Mouse (Mus musculus) liver, adult 2 months (tissue): ENCODE measurements around the gene Dis3l2. TPM values are rescaled to one million over a fixed set of nuclear protein-coding genes. Genes with fewer than 3 reads are reported as not detected.

Experiments used
- DNase-seq: peaks from one replicate; pipeline ENCODE4 v3.0.0-alpha.2; 2011; ENCODE audit warnings: low read depth, low spot score; ENCODE audit errors: extremely low read depth
- H3K27ac ChIP-seq: fragments of 200-500 bp; replicated peaks from 2 replicates; pipeline ENCODE4 v1.5.1; 2012; ENCODE audit warnings: low read depth, mild to moderate bottlenecking, control low read depth, inconsistent platforms, low read length; ENCODE audit not compliant: insufficient read depth
- H3K27me3 ChIP-seq: fragments of 200-500 bp; 2 replicates; pipeline ENCODE4 v1.6.1; 2012; ENCODE audit warnings: mild to moderate bottlenecking, moderate library complexity, low read length, inconsistent platforms; ENCODE audit not compliant: control insufficient read depth, insufficient read depth
- H3K36me3 ChIP-seq: fragments of 200-500 bp; 2 replicates; pipeline ENCODE4 v1.6.1; 2012; ENCODE audit warnings: low read length, inconsistent platforms; ENCODE audit not compliant: control insufficient read depth, insufficient read depth
- H3K4me1 ChIP-seq: fragments of 200-500 bp; 2 replicates; pipeline ENCODE4 v1.6.1; 2011; ENCODE audit warnings: low read length; ENCODE audit not compliant: control insufficient read depth, insufficient read depth
- H3K4me3 ChIP-seq: fragments of 200-500 bp; 2 replicates; pipeline ENCODE4 v1.5.1; 2011; ENCODE audit warnings: low read depth, mild to moderate bottlenecking, control low read depth, low read length, moderate library complexity; ENCODE audit not compliant: insufficient read depth
- H3K79me2 ChIP-seq: fragments of 200-500 bp; 2 replicates; pipeline ENCODE4 v1.6.1; 2012; ENCODE audit warnings: inconsistent platforms, mild to moderate bottlenecking, low read length, moderate library complexity; ENCODE audit not compliant: control insufficient read depth, insufficient read depth
- H3K9ac ChIP-seq: fragments of 200-500 bp; 2 replicates; pipeline ENCODE4 v1.6.1; 2012; ENCODE audit warnings: low read depth, mild to moderate bottlenecking, control low read depth, inconsistent platforms, low read length
- CTCF ChIP-seq: fragments of 200-500 bp; IDR thresholded peaks from 2 replicates; pipeline ENCODE4 v1.5.1; 2011; ENCODE audit warnings: low read depth, low read length, control low read depth
- POLR2A ChIP-seq: fragments of 200-500 bp; IDR thresholded peaks from 2 replicates; pipeline ENCODE4 v1.6.1; 2011; ENCODE audit warnings: low read length, control low read depth; ENCODE audit not compliant: insufficient read depth; ENCODE audit errors: extremely low read depth
- WGBS: fragments of 180-500 bp; shearing (Covaris S2); methylation state at CpG from one replicate; pipeline ENCODE4 v1.1.7; 2018; 5-methylcytosine and 5-hydroxymethylcytosine counted together
- polyA plus RNA-seq: library from polyadenylated mRNA; depleted of rRNA; stranded (reverse); fragments of >200 nt; gene quantifications from 2 replicates; pipeline ENCODE4 v1.2.3, GENCODE M21; 2012
- total RNA-seq: library from RNA; depleted of rRNA; stranded (reverse); fragments of >200 nt; gene quantifications from 2 replicates; pipeline ENCODE4 v1.2.3, GENCODE M21; 2014

The Dis3l2 gene
- total and polyA plus RNA-seq, 2 experiments, result 9.0 to 13.4 TPM

DNA sequence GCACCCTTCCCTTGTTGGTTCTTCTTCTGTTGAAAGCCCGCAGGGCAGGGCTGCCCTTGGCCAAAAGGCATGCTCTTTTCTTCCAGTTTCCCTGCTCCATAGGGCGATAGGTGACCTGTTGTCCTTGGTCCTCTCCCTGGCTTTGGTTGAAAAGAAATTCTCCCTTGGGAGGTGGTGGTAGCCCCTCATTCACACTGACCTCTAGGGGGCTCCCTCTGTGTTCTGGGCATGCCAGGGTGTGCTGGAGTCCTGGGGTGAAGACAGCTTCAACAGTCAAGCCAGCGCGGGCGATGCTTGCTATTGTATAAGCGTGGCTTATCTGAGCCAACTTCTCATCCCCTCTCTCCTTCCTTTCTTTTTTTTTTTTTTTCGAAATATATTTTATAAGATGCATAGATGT lies 6.7 kb upstream of the Dis3l2 start:
- Histone ChIP-seq H3K79me2 (no peaks in the 10 kb centered on the region), H3K27me3 (no peaks in the 10 kb centered on the region), H3K4me1 (no peaks in the 10 kb centered on the region), H3K27ac (no peak overlapping the region), H3K36me3 (no peaks in the 10 kb centered on the region), H3K4me3 (no peak overlapping the region), H3K9ac (no peak overlapping the region)
- no peak for DNase-seq
- 58% methylated on average over 7 of the region's 7 CpGs for WGBS
- no peak for TF ChIP-seq POLR2A
- peak; percentile 59 for TF ChIP-seq CTCF

DNA sequence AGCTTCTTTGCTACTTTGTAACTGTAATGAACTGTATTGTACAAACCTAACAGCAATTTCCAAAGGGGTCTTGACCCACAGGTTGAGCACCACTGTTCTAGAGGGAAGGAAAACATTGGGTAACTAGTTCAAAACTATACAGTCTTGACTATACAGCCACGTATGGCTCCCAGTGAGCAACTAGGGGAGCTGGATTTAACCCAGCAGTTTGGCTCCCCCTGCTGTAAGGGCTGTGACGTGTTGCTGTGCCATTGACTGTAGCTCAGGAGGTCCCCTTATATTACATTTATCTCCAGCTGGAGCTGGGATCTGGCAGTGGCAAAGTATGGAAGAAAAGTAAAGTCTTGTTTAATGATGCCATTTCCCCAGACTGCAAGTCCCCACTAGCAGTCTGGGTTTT lies 4.9 kb upstream of the Dis3l2 start:
- peak; percentile 16 for DNase-seq
- WGBS, result 51% methylated on average over 2 of the region's 2 CpGs

DNA sequence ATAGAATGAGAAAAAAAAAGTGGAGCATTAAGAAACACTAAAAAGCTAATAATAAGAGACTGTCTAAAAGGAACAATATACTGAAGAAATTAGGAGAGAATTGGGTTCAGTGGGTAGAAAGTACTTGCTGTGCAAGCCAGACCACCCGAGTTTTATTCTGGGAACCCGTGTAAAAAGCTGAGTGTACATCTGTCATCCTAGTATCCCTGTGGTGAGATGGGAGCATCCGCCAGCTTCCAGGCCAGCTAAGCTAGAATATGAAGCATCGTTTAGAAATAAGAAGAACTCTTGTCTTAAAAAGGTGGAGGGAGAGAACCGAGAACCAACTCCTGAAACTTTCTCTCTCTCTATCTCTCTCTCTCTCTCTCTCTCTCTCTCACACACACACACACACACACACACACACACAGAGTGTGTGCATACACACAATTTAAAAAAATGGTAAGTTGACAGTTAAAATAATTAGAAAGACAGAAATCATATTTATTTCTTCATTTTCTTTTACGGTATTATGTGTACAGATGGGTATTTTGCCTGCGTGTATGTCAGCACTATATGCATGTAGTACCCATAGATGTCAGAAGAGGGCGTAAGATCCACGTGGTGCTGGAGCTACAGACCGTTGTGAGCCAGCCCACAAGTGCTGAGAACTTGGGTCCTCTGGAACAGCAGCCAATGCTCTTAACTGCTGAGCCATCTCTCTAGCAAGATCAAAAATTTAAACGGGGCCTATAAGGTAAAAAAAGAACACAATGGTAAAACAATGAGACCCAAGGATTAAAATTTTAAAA lies 4.1 kb upstream of the Dis3l2 start:
- Histone ChIP-seq H3K9ac (no peak overlapping the region), H3K4me1 (peaks cover 4% of the 10 kb centered on the region; the same call in 1 of the 2 replicates), H3K27ac (no peak overlapping the region), H3K4me3 (no peak overlapping the region), H3K27me3 (no peaks in the 10 kb centered on the region), H3K36me3 (no peaks in the 10 kb centered on the region), H3K79me2 (no peaks in the 10 kb centered on the region)
- no peak for DNase-seq
- 80% methylated on average over 11 of the region's 11 CpGs for WGBS
- no peak for TF ChIP-seq POLR2A
- TF ChIP-seq CTCF, result peak; percentile 35

More for the DNA sequence above, 4.9 kb upstream of the Dis3l2 start:
- H3K27me3 ChIP-seq, result no peaks in the 10 kb centered on the region
- no peak overlapping the region for H3K27ac ChIP-seq
- H3K79me2 ChIP-seq, result no peaks in the 10 kb centered on the region
- no peaks in the 10 kb centered on the region for H3K36me3 ChIP-seq
- H3K4me1 ChIP-seq, result peaks cover 4% of the 10 kb centered on the region; the same call in 1 of the 2 replicates
- no peak overlapping the region for H3K4me3 ChIP-seq
- H3K9ac ChIP-seq, result no peak overlapping the region
- TF ChIP-seq CTCF (peak; percentile 71), POLR2A (no peak)

DNA sequence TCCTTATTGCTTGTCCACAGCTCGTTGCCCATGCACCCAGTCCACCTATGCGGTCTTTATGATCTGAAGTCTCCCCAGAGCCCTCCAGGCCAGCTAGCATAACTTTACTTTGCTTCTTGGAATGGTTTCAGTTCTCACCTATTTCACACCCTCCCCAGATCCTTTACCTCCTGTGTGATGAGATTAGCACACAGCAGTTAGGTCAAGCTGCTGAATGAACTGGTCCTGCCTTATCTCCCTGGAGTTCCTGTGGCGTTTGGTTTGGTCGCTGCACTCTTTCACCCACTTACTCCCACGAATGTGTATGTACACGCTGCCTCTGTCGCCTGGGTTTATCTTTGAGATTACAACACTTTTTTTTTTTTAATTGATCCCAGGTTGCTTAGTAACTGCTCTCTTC lies 3.2 kb upstream of the Dis3l2 start:
- TF ChIP-seq POLR2A, result no peak
- TF ChIP-seq CTCF, result no peak
- Histone ChIP-seq H3K27ac (no peak overlapping the region), H3K9ac (no peak overlapping the region), H3K4me3 (no peak overlapping the region), H3K4me1 (peaks cover 6% of the 10 kb centered on the region; the same call in 1 of the 2 replicates), H3K27me3 (no peaks in the 10 kb centered on the region), H3K36me3 (no peaks in the 10 kb centered on the region), H3K79me2 (peaks cover 4% of the 10 kb centered on the region; the same call in 1 of the 2 replicates)
- DNase-seq, result no peak
- WGBS, result 35% methylated on average over 7 of the region's 7 CpGs

DNA sequence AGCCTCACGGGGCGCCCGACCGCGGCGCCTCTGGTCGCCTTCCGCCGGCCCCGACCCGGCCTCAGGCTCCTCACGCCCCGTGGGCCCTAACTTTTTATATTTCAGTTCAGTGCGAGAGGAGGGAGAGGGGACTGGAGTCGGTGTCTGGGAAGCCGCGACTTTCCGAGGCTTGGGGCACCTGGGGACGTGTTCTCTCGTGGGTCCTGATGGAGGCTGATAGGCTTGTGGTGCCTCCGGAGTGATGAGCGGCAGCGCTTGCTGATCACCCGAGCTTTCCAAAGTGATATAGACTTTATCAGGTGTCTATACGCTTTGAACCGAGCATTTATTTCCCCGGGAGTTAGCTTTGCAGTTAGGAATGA lies 338 bp downstream of the Dis3l2 start:
- H3K79me2 ChIP-seq, result peaks cover 13% of the 10 kb centered on the region
- peak overlapping the region; percentile 84 for H3K9ac ChIP-seq
- under 1% methylated on average over 26 of the region's 27 CpGs for WGBS
- H3K27me3 ChIP-seq, result no peaks in the 10 kb centered on the region
- peak overlapping the region; percentile 76 for H3K4me3 ChIP-seq
- TF ChIP-seq CTCF (no peak), POLR2A (no peak)
- H3K4me1 ChIP-seq, result peaks cover 6% of the 10 kb centered on the region; the same call in 1 of the 2 replicates
- H3K36me3 ChIP-seq, result no peaks in the 10 kb centered on the region
- H3K27ac ChIP-seq, result peak overlapping the region; percentile 78
- DNase-seq, result peak; percentile 42

DNA sequence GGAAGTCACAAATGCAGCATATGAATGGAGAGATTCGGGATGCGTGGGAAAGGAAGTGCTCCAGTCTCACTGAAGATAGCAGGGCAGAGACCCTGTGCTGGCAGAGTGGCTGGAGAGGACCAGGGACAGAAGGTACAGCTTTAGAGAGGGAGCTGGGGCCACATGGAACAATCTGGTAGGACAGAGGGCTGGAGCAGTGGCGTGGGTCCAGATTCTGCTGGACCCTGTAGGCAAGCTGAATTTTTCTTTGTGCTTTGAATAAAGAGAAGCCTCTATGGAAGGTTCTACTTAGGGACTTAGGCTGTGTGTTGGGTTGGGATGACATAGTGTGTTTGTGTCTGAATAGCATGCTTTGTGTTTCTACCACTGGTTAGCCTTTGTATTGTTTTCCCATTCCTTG lies 1.9 kb downstream of the Dis3l2 start:
- no peaks in the 10 kb centered on the region for H3K27me3 ChIP-seq
- peaks cover 6% of the 10 kb centered on the region; the same call in 1 of the 2 replicates for H3K4me1 ChIP-seq
- peaks cover 13% of the 10 kb centered on the region for H3K79me2 ChIP-seq
- no peak overlapping the region for H3K9ac ChIP-seq
- no peak overlapping the region for H3K27ac ChIP-seq
- TF ChIP-seq POLR2A (no peak), CTCF (no peak)
- 81% methylated on average over 3 of the region's 3 CpGs for WGBS
- DNase-seq, result no peak
- no peaks in the 10 kb centered on the region for H3K36me3 ChIP-seq
- no peak overlapping the region for H3K4me3 ChIP-seq
